Mouse (Mus musculus) left cerebral cortex, adult 11 months (tissue): ENCODE measurements around the gene Alkbh8.
"Not testable (repeated sequence)": the region's sequence is repeated elsewhere in the genome, so short reads cannot be mapped to it uniquely, and the experiment has no call there.

Source experiments
- DNase-seq: peaks from one replicate; pipeline ENCODE4 v3.0.0; 2022; ENCODE audit warnings: low spot score

Alkbh8 gene

GRCm38 (mm10) chr9:3334962-3335767, at the start of gene Alkbh8:
Gene Alkbh8, plus strand, starts transcription at chr9:3335140.
- DNase-seq = peak; percentile 80

GRCm38 (mm10) chr9:3309292-3309836, 25.6 kb upstream of the Alkbh8 start:
- no peak for DNase-seq

- DNase-seq = no peak
Measured at GRCm38 (mm10) chr9:3310016-3310415, 24.9 kb upstream of the Alkbh8 start.

- DNase-seq = not testable (repeated sequence)
Measured at GRCm38 (mm10) chr9:3327342-3328053, 7.4 kb upstream of the Alkbh8 start.

- DNase-seq = no peak
Measured at GRCm38 (mm10) chr9:3328054-3328595, 6.8 kb upstream of the Alkbh8 start.

- DNase-seq = no peak
Measured at GRCm38 (mm10) chr9:3330319-3330718, 4.6 kb upstream of the Alkbh8 start.

- no peak for DNase-seq
Measured at GRCm38 (mm10) chr9:3330737-3331384, 4.1 kb upstream of the Alkbh8 start.

GRCm38 (mm10) chr9:3336661-3337060, 1.7 kb downstream of the Alkbh8 start:
- DNase-seq = no peak

GRCm38 (mm10) chr9:3345136-3345535, 10.2 kb downstream of the Alkbh8 start:
- no peak for DNase-seq

- DNase-seq = no peak
Measured at GRCm38 (mm10) chr9:3345967-3346366, 11.0 kb downstream of the Alkbh8 start.

- DNase-seq = no peak
Measured at GRCm38 (mm10) chr9:3350056-3350455, 15.1 kb downstream of the Alkbh8 start.

- not testable (repeated sequence) for DNase-seq
Measured at GRCm38 (mm10) chr9:3376323-3376722, 41.4 kb downstream of the Alkbh8 start.

- DNase-seq = peak; percentile 86
Measured at GRCm38 (mm10) chr9:3403251-3404208, 68.6 kb downstream of the Alkbh8 start, which contains the start of gene Cwf19l2. Gene Cwf19l2, plus strand, starts transcription at chr9:3403592.

GRCm38 (mm10) chr9:3404372-3404771, 69.4 kb downstream of the Alkbh8 start:
- peak; percentile 7 for DNase-seq

- not testable (repeated sequence) for DNase-seq
Measured at GRCm38 (mm10) chr9:3439555-3440300, 104.8 kb downstream of the Alkbh8 start.
